Mouse (Mus musculus): ENCODE results near the gene Pcsk4.

The Pcsk4 gene

DNA sequence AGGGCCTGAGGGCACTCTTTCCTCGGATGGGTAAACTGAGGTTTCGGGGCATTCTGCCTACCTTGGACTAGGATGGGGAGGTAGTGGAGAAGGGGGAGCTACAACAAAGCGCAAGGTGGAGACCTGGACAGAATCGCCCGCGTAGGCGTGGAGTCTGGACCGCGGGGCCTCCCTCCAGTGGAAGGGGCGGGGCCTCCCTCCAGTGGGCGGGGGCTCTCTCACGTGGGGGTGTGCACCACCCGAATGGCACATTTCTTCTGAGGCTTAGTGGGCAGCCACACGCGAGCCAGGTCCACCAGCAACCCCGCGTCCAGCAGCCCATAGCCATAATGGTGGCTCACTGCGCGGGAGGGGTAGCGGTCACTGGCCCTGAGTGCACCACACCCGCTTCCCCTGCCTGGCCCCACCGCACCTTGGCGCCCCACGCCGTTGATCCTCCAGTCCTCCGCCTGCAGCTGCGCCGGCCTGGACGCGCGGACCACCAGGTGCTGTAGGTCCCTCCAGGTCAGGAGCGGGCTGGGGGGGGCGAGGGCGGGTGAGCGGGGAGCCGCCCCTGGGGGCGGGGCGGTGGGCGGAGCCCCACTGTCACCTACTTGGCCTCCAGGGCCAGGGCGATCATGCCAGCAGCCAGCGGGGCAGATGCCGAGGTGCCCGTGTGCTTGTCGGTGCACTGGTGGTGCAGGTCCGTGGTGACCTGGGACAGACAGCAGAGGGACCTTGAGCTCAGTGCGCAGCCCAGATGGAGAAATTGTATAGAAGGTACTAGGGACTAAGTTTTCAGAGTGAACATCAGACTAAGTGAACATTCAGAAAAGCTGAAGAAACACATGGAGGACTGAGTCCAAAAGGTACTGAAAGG lies 5.8 kb downstream of the Pcsk4 start:
- DNase-seq (ENCODE audit: low spot score in 2 of 2), result peak; percentile 73 to 86

DNA sequence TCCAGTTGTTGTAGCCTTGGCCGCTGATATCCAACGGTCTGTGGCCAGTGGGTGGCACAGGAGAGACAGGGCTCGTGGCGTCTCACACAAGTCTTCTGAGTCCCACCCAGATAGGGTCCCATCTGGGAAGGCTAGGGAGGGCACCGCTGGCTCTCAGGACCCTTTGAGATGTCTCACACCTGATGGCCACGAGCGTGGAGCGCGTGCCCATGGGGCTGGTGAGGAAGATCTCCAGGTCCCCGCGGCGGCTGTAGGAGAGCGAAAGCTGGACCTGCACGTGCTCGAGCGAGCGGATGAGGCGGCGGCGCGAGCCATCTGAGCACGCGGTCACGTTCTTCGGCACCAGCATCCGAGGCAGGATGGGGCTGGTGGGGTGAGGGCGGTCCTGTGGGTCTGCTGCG lies 6.5 kb downstream of the Pcsk4 start:
- DNase-seq (ENCODE audit: low spot score in 2 of 2), result peak; percentile 47 to 67

DNA sequence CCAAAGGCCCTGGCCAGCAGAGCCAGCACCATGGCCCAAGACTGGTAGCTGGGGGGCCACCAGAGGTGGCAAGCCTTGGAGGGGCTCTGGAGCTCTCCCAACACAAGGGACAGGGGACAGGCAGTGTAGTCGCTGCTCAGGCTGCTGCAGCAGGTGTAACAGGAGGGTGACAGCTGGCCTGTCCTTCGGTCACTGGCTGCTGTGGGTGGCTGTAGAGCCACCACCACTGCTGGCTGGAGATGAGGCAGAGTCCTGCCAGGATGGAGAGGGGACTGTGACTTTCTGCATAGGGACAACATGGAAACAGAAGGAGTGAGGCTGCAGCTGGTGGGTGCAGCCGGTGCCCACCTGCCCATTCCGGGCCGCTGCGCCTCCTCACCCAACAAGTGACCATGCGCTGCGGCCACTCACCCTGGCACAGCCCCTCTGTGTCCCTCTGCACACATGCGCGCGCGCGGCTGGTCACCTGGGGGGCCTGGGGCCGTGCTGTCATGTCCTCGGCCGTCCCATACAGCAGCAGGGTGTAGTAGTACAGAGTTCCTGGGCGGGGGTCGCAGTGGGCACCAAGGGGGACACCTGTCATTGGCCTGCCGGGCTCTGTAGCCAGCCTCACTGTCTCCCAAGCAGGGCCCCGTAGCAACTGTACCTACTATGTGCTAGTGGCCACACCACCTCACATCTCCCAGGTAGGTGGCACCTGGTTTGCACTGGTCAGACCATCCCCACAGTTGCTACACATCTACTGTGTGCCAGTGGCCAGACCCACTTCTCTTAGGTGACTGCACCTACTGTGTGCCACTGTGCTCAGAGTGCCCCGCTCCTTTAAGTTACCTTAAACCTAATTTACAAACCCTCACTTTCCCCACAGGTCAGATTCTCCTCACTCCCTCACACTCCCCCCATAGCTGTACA lies 7.4 kb downstream of the Pcsk4 start:
- no peak for DNase-seq (ENCODE audit: low spot score in 2 of 2)

DNA sequence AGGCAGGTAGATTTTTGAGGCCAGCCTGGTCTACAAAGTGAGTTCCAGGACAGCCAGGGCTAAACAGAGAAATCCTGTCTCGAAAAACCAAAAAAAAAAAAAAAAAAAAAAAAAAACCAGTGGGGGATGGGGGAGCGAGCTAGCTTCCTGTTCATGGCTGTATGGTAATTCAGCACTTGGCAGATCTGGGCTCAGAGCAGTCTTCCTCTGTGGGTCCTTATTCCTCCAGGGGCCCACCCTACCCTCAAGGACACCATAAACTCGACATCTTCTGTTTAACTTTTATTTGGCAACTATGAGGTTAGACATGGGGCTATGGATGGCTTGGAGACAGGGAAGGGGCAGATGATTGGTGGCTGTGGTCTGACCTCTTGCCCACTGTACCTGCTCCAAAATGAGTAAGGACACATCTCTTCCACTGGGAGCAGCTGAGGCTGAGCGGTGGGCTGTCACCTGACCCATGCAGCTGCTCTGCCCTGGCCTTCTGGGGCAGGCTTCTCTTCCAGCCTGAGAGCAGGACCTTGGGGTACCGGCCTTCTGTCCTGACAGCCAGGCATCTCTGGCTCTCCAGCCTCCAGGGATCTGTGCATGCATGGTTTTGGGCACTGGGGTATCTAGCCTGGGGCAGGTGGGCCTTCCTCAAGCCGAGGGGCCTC lies 8.2 kb downstream of the Pcsk4 start:
- DNase-seq (ENCODE audit: low spot score in 2 of 2), result no peak

DNA sequence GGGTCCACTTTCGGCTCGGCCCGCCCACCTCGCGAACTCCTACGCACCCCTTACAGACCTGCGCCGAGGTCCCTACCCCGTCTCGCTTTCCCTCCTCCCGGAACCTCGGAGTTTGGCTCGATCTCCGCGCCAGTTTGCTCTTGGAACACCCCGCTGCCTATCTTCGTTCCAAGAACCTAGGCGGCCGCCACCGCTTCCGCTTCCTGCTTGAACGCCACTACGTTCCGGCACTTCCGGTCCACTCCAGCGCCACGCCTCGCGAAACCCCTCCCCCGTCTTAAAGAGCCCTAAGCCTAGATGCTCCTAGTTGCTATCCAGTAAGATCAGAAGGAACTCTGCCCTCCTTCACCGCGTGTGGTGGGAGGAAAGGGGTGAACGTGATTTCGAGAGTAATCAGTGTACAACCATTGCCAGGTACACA lies 8.9 kb downstream of the Pcsk4 start, which contains the start of gene 2310011J03Rik:
Gene 2310011J03Rik, minus strand, starts transcription at position 198 of the 421 bp plus-strand sequence.
- peak; percentile 79 to 92 for DNase-seq (ENCODE audit: low spot score in 2 of 2)

DNA sequence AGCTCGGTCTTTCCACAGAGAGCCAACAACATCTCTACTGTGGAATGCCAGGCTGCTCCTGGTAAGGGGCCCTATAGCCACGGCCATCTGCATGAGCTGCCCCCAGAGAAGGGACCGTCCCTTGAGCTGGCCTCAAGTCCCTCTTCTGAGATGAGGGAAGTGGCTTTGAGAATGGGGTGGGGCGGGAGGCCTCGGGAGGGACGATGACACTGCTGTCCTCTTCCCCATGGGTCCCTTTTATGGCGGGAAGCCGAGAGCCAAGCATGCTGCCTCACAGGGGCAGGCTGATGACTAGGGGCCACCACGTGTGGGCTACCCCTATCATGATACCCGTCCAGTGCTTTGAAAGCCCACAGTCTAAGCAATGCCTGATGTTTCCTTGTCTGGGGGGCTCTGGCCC lies 12.3 kb downstream of the Pcsk4 start:
- DNase-seq (ENCODE audit: low spot score in 2 of 2), result no peak

DNA sequence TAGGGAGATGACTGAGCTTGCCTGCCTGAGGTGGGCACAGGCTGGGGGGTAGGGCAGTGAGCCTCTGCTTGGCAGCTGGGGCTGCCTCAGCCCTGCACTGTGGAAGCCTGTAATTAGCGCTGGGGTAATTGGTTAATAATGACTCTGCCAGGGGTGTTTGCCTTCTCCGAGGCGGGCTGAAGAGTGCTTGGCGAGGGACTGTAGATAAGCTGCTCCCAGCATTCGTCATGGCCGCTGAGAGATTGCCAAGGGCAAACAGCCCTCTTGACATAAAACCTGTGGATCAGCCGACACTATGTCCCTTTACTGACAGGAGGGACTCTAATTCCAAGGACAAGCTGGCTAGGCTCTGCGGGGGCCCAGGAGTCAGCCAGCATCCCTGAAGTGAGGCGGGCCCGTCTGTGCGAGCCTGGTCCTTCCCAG lies 12.9 kb downstream of the Pcsk4 start:
- no peak for DNase-seq (ENCODE audit: low spot score in 2 of 2)

DNA sequence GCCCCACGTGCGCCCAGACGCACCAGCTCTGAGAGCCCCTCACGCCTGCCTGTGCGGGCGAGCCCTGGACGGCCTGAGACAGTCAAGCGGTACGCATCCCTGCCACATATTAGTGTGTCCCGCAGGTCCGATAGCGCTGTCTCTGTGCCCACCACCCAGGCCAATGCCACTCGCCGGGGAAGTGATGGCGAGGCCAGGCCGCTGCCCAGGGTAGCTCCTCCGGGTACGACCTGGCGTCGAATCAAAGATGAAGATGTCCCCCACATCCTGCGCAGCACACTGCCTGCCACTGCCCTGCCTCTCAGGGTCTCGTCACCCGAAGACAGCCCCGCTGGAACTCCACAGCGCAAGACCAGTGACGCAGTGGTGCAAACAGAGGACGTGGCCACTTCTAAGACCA lies 14.0 kb downstream of the Pcsk4 start:
- DNase-seq (ENCODE audit: low spot score in 2 of 2), result no peak

DNA sequence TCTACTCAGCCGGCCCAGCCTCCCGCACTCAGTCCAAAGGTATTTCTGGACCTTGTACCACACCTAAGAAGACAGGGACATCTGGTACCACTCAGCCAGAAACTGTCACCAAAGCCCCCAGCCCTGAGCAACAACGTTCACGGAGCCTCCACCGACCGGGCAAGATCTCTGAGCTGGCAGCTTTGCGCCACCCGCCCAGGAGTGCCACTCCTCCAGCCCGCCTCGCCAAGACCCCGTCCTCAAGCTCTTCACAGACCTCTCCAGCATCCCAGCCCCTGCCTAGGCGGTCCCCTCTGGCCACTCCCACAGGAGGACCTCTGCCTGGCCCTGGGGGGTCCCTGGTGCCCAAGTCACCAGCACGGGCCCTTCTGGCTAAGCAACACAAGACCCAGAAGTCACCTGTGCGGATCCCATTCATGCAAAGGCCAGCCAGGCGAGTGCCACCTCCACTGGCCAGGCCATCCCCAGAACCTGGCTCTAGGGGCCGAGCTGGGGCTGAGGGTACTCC lies 14.8 kb downstream of the Pcsk4 start:
- DNase-seq (ENCODE audit: low spot score in 2 of 2), result no peak

DNA sequence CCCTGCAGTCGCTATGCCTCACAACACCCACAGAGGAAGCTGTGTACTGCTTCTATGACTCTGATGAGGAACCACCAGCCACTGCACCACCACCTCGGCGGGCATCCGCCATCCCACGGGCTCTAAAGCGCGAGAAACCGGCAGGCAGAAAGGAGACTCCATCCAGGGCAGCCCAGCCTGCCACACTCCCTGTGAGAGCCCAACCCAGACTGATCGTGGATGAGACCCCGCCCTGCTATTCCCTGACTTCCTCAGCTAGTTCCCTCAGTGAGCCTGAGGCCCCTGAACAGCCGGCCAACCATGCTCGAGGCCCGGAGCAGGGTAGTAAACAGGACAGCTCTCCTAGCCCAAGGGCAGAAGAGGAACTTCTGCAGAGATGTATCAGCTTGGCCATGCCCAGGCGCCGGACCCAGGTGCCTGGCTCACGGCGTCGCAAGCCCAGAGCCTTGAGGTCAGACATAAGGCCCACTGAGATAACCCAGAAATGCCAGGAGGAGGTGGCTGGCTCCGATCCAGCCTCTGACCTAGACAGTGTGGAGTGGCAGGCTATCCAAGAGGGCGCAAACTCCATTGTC lies 15.6 kb downstream of the Pcsk4 start:
- peak; percentile 43 to 65 for DNase-seq (ENCODE audit: low spot score in 2 of 2)

DNA sequence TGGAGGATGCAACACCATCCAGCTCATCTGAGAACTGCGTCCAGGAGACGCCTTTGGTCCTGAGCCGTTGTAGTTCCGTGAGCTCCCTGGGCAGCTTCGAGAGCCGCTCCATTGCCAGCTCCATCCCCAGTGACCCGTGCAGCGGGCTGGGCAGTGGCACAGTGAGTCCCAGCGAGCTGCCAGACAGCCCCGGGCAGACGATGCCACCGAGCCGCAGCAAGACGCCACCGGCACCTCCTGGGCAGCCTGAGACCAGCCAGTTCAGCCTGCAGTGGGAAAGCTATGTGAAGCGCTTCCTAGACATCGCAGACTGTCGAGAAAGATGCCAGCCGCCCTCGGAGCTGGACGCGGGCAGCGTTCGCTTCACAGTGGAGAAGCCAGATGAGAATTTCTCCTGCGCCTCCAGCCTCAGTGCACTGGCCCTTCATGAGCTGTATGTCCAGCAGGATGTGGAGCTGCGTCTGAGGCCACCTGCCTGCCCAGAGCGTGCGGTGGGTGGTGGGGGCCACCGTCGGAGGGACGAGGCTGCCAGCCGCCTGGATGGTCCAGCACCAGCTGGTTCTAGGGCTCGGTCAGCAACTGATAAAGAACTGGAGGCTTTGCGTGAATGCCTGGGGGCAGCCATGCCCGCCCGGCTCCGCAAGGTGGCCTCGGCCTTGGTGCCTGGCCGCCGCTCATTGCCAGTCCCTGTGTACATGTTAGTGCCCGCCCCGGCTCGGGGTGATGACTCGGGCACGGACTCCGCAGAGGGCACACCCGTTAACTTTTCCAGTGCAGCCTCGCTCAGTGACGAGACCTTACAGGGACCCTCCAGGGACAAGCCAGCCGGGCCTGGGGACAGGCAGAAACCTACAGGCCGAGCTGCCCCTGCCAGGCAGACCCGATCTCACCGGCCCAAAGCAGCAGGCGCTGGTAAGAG lies 16.5 kb downstream of the Pcsk4 start:
- no peak for DNase-seq (ENCODE audit: low spot score in 2 of 2)

DNA sequence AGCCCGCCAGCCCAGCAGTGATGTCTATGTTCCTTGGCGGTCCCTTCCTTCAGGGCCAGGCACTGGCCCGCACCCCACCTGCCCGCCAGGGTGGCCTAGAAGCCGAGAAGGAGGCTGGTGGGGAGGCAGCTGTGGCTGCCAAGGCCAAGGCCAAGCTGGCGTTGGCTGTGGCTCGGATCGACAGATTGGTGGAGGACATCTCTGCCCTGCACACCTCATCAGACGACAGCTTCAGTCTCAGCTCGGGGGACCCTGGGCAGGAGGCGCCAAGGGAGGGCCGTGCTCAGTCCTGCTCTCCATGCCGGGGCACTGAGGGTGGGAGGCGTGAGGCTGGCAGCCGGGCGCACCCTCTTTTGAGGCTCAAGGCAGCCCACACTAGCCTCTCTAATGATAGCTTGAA lies 17.7 kb downstream of the Pcsk4 start:
- DNase-seq (ENCODE audit: low spot score in 2 of 2), result no peak

DNA sequence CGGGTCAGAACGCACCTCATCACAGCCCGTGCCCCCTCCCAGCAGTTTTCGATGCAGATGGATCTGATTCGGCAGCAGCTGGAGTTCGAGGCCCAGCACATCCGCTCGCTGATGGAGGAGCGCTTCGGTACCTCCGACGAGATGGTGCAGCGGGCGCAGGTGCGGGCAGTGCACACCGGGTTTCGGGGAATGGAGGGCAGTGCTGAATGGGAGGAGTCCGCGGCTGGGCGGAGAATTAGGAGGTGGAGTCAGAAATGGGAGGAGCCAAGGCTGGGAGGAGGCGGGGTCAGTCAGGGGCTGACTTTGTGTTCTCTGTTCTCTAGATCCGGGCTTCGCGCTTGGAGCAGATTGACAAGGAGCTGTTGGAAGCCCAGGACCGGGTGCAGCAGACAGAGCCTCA lies 24.4 kb downstream of the Pcsk4 start:
- DNase-seq (ENCODE audit: low spot score in 2 of 2), result peak; percentile 29 to 79

DNA sequence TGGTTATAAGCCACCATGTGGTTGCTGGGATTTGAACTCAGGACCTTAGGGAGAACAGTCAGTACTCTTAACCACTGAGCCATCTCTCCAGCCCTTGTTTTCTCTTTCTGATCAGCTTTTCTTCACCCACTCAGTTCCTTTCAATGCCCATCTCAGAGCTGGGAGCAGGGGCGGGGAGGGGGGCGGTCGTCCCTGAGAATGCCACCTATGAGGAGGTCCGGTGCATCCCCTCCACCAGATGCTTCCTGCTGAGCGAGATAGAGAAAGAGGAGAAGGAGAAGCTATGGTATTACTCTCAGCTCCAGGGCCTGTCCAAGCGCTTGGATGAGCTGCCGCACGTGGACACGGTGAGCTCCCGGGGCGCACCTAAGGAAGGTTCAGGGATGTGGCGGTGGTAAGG lies 24.8 kb downstream of the Pcsk4 start:
- DNase-seq (ENCODE audit: low spot score in 2 of 2), result no peak

DNA sequence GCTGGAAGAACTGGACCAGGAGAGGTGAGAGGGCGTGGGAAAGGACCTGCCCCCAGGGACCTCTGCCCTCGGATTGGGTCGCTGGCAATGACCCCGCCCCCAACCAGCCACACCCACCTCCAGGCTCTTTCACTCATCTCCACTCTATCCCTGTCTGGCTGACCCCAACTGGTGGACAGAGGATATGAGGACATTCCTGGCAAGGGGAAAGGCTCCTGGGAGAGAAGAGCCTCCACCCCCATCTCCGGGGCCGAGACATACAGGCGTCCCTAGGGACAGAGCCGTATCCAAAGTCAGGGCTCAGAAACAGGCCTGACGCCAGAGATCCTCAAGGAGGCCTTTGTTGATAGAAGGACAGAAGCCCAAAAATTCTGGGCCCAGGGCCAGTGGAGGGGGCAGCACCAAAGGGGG lies 26.8 kb downstream of the Pcsk4 start:
- DNase-seq (ENCODE audit: low spot score in 2 of 2), result peak in 1 of 2 experiments; percentile 54

DNA sequence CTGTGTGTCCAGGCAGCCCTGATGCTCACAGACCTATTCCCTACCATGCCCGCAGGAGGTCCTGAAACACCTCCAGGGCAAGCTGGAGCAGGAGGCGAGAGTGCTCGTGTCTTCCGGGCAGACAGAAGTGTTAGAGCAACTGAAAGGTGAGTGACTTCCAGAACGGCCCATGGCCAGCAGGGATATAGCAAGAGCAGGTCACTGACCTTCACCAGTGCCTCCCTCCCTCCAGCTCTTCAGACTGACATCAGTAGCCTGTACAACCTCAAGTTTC lies 27.3 kb downstream of the Pcsk4 start:
- DNase-seq (ENCODE audit: low spot score in 2 of 2), result no peak

DNA sequence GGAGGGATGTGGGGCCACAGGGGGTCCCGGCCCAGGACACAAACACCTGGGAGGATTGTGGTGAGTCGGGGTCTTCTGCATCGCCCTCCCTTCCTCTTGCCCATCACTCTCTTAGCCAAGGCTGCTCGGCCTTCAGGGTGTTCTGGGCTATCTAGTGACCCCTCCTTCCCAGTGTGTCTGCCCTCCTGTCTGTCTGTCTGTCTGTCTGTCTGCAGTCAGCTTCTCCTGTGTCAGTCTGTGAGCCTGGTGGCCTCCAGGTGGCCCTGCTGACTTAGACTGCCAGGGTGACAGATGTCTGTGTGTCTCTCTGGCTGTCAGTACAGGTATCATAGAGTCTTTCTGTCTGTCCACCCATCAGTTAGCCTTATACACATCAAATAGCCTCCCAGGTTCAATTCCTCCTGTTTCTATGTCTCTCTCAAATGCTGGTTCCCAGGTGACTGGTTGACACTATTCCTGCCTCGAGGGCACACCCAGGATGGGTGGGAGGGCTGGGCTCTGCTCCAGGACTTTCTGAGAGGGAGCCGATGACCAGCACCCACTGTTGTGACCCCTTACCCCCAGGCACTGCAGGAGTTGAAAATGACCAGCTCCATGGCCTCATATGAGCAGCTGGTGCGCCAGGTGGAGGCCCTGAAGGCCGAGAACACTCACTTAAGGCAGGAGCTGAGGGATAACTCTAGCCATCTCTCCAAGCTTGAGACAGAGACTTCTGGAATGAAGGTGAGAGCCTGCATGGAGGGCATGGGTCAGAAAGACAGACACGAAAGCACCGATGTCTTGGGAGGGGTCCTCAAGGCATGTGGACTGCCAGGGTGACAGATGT lies 27.8 kb downstream of the Pcsk4 start:
- no peak for DNase-seq (ENCODE audit: low spot score in 2 of 2)

DNA sequence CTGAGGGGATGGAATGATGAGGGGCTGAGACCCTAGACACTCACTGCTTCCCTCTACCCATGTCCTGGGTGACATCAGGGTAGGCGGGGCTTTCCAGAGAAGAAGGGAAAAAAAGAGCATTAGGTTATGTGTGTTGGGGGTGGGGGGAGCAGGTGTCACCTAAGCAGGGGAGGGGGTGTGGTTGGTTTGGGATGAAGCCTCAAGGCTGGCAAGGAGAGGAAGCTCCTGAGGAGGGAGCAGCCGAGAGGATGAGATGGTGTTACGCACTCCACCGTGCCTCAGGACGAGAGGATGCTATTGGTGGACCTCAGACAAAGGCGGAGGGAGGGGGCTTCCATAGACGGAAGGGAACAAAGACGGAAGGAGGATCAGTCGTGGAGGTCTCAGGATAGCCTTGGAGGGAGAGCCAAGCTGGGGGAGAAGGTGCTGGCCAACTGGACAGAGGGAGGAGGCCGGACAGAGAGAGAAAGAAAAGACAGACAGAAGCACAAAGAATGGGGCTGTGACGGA lies 28.6 kb downstream of the Pcsk4 start:
- DNase-seq (ENCODE audit: low spot score in 2 of 2), result no peak

DNA sequence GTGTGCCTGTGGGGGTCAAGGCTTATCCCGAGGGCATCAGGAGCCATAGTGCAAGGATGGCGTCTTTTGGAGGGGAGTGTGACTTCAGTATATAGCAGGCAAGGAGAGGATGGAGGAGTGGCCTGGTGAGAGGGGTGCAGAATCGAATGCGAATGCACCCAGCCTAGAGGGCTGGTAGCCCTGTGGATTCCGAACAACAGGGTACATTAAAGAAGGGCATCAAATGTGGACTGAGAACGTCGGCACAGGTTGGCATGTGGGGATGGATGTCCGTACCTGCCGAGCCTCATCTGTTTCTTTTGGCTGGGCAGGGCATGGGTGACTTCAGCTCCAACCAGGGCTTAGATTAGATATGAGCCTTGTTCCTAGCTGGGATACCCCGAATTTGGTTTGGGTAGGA lies 29.5 kb downstream of the Pcsk4 start:
- DNase-seq (ENCODE audit: low spot score in 2 of 2), result no peak

DNA sequence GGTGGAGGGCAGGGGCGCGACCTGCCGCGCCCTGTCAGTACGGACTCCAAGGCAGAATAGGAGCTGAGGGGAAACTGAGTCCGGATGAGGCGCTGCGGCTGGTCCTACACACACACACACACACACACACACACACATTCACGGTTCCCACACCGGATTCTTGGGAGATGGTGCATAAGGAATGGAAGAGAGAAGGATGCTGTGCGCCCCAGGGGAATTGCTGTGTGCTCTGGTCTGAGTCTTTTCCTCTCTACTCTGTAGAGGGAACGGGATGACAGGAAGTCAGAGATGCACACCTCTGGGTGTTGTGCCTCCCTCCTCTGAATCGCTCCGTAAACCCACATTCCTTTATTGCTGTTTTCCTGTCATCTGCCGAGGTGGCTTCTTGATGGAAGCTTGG lies 30.0 kb downstream of the Pcsk4 start:
- no peak for DNase-seq (ENCODE audit: low spot score in 2 of 2)

All from spleen, postnatal 10 days (tissue).